Mouse (Mus musculus) thymus, postnatal 0 days (tissue): Measurements from ENCODE around the gene Trim63. TPM values are rescaled to one million over a fixed set of nuclear protein-coding genes. Genes with fewer than 3 reads are reported as not detected.

Experiments
- DNase-seq: peaks from one replicate; pipeline ENCODE4 v3.0.0-alpha.2; 2015; ENCODE audit warnings: low spot score
- polyA plus RNA-seq: library from polyadenylated mRNA; unstranded; fragments of >200 nt; fragmentation: Nextera tagmentation; extraction: Ambion mirVana; gene quantifications from 2 replicates; pipeline ENCODE4 v1.2.1, GENCODE M21; 2015

The Trim63 gene
- polyA plus RNA-seq, 1 experiment from 2014 or later, result 1.3 TPM

DNA sequence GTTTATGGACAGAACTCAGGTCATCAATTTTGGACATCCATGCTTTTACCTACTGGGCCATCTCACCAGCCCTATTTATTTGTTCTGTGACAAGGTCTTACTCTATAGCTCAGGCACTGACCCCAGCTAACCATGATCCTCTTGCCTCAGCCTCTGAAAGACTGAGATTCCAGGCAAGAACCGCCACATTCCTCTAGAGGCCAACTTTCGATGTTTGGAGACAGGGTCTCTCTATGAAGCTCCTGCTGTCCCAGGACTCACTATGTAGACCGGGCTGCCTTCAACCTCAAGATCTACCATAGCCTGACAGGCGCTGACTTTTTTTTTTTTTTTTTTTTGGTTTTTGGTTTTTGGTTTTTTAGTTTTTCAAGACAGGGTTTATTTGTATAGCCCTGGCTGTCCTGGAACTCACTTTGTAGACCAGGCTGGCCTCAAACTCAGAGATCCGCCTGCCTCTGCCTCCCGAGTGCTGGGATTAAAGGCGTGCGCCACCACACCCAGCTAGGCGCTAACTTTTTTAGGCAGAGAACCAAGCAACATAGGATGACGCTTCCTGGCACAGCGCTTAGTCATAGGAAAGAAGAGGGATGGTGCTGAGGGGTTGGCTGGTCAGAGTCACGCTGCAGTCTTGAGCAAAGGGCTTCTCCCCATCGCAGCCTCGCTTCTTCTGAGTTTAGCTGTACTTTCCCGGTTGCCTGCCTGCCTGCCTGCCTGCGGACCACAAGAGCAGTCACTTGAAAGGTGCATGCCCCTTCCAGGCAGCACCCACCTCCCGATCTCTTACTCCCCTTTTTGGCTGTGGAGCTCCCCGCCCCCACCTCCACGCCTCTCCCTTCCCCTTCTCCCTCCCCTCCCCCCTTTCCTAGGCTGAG, 16.1 kb upstream of the Trim63 start:
- no peak for DNase-seq

DNA sequence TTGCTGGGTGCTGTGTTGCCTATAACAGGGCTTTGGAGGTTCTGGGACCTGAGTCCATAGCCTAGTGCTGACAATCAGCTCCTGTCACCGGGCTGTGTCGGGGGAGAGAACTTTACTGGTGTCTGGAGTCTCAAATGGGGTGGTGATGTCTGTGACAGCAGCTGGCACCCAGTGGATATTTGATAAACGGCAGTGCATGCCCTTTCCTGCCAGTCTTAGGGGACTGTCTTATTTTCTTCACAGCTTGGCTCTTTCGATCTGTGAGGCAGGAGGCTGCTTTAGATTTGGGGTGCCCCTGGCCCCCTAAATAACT, 15.5 kb upstream of the Trim63 start:
- DNase-seq, result no peak

DNA sequence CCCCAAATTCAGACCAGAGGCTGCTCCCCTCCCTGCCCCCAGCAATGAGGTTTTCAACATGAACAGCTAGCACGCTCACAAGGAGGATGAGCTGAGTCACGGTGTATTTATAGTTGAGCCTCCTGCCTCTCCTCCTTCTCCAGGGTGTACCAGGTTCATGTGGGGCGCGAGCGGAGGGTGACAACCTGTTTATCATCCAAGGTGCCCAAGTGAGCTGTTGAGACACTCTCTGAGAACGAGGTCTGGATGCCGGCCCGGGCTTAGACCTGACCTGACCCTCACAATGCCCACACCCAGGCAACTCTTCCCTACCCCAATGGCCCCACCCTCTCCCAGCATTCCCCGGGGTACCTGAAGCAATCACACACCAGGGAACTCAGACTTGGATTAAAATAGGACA, 14.6 kb upstream of the Trim63 start:
- no peak for DNase-seq

DNA sequence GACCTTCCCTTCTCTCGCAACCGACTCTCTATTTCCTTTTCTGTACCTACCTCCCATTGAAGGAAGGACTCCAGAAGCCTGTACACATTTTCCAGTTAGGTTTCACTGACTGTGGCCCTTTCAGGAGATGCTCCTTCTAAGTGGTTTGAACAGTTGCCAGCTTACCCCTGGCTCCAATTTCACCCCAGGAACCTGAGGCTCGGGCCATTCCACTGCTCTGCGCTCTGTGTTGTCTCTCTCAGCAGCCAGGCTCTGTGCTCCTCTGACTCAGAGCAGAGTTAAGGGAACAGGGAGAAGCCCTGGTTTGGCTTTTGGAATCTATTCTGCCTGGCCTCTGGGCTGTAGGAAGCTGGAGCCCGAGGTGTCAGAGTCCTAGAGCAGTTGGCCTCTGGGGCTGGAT, 12.8 kb upstream of the Trim63 start:
- no peak for DNase-seq

DNA sequence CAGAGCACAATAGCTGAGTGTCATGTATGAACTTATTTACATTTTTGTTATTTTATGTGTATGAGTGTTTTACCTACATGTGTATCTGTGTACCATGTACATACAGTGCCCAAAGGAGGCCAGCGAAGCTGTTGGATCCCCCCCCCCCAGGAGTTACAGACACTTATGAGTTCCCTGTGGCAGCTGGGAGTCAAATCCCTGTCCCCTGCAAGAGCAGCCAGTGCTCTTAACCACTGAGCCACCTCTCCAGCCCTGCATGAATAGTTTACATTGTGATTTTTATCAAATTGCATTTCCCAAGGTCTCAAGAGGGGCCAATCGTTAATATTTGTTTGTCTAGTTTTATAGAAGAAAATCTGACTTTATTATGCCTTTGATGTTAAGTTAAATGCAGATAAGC, 8.0 kb upstream of the Trim63 start:
- no peak for DNase-seq

DNA sequence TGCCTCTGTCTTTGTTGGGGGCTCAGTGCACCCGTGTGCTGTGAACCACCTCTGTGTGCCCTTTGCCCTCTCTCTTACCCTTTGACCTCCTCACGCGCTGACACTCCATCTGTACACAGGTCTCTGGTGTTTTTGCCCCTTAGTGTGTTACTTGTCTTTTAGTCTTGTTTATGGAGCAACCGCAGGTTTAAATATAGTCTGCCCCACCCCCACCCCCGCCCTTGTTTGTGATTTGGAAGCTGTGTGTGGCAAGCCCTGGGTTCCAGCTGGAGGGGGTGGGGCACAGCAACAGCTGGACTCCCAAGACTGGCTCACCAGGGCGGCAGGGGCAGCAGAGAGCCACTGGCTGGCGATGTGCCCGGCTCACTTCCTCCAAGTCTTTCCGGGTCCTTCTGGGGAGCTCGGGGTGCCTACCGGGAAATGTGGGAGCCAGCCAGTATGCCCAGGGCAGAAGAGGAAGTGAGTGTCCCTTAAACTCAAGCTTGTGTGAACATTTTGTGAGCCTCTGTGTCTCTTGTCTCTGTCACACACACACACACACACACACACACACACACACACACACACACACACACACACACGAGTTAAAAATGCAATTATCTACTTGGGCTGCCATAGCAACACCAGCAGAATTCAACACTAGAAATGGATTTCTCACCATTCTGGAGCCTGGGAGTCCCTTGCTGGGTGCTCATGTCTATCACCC, 7.4 kb upstream of the Trim63 start:
- peak; percentile 59 for DNase-seq

DNA sequence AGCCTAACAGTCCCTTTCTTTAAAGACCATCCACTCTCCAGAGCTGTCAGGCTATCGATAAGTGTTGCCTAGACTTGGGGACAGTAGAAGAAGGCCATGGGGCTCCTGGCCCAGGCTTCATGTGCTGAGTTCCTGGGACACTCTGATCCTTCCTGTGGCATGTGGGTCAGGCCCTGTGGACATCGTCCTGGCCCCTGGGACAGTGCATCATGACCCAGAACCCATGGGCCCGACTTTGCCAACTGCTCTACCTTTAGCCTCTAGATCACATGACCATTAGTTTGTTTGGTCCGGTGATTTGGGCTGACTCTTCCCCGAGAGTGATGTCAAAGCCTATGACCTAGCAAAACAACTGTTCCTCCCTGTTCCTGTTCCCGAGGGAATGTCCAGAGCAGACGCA, 4.8 kb upstream of the Trim63 start:
- no peak for DNase-seq

DNA sequence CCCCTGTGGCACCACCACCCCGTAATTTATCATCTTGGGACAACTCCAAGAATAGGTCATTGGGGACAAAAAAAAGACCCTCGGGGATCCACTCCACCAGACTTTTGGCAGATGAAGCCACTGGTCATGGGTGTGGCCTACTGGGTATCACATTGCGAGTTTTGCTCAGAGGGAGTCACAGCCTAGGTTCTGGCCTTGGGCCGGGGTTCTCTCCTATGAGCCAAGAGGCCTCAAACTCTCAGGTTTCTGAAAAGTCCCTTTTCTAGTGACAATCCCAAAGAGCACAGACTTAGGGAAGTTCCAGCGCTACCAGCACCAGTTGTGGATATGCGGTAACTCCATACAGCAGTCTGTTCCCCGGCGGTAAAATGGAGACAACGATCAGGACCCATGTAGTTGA, 4.3 kb upstream of the Trim63 start:
- DNase-seq, result no peak

DNA sequence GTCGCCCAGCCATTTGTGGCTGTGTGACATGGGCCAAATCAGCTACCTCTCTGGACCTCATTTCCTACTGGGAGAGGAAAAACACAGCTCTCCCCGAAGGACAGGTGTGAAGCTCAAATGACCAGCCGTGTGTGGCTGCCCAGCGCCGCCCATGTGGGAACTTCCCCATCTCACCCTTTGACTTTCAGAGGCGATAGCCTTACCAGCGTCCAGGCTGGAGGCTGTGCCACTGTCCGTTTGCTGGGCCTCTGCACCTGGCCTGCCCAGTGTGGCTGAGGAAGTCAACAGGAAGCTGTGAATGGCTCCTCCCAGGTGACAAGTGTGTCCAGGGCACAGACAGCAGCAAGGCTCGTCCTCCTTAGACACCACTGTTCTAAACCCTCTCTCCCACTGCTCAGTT, 3.1 kb upstream of the Trim63 start:
- no peak for DNase-seq

DNA sequence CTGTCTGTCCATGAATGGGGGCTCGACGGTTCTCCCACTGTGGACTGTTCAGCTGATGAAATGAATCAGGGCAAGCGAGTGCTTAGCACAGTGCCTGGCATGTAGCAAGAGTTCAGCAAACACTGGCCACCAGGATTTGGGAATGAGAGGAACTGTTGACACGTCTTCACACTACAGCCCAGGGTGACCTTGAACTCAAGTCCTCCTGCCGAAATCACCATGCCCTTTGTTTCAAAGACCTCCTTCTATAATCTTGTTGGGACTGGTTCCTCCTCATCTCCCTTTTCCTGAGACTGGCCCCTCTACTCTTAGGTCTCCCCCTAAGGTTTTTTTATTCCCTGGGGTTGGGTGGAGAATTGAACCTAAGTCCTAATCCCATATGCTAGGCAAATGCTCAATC, 2.6 kb upstream of the Trim63 start:
- no peak for DNase-seq

DNA sequence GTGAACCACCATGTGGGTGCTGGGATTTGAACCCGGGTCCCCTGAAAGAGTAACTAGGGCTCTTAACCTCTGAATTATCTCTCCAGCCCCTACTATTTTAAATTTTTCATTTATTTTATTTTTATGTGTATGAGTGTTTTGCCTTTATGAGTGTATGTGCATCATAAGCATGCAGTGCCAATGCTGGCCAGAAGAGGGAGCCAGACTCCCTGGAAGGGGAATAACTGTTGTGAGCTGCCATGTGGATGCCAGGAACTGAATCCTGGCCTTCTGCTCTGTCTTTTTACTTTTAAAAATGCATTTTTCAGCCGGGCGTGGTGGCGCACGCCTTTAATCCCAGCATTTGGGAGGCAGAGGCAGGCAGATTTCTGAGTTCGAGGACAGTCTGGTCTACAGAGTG, 2.0 kb upstream of the Trim63 start:
- no peak for DNase-seq

DNA sequence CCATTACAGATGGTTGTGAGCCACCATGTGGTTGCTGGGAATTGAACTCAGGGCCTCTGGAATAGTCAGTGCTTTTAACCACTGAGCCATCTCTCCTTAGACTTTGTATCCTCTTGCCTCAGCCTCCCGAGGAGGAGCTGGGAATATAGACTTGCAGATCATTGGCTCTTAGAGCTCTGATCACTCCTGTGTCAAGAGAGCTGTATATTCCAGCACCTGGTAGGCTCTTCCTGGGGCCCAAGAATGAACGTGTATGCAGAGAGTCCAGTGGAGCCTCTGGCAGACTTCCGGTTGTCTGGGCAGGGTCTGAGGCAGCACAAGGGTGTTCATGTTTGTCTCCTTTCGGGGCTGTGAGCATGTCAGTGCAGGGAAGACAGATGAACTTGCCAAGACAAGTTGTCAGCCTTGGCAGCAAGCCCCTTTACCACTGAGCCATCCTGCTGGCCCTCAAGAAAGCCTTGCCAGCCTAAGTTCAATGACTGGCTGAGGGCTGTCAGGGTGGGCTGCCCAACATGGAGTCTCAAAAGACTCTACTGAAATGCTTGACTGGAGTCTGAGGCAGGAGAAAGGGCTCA, 752 bp upstream of the Trim63 start:
- no peak for DNase-seq

DNA sequence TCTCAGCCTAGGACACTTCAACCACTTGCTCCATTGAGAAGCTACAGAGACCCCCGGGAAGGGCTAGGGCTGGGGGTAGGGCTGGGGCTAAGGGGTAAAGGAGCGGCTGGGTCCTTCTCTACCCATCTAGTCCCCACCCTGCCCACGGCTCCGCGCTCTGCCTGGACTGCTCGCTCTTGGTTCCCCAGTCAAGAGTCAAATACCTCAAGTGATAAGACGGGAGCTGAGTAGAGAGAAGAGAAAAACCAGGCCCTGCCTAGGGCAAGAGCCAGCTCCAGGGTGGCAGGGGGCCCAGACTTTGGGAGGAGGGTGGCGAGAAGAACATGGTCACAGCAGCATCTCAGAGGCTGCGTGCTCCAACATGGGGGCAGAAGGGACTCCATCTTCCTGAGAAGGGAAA, 550 bp downstream of the Trim63 start:
- DNase-seq, result no peak

DNA sequence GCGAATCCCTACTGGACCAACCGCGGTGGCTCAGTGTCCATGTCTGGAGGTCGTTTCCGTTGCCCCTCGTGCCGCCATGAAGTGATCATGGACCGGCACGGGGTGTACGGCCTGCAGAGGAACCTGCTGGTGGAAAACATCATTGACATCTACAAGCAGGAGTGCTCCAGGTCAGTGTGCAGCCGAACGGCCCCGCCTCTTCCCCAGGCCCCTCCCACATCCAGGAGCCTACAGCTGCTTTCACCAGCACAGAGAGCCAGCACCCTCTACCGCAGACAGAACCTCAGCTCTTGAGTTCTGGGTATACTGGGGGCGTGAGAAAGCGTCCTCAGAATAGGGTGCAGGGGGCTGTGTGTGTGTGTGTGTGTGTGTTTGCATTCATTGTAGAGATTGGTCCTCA, 1.5 kb downstream of the Trim63 start:
- DNase-seq, result peak; percentile 32

DNA sequence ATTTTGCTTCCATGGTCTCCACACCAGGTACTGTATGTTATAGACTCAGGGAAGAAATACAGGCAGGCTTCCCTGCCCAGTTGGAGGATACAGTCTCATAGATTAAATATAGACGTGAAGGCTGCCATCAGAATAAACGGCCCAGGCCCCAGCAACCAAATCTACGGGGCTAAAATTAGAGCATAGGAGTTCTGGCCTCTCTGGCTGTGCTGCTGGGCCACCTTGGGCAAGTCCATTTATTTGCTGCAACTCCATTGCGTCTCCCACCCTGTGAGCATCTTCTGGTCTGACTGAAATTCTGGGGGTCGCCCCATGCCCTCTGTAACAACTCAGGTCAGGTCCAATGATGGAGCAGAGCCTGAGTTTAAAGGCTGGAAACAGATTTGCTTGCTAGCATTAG, 4.2 kb downstream of the Trim63 start:
- DNase-seq, result no peak

DNA sequence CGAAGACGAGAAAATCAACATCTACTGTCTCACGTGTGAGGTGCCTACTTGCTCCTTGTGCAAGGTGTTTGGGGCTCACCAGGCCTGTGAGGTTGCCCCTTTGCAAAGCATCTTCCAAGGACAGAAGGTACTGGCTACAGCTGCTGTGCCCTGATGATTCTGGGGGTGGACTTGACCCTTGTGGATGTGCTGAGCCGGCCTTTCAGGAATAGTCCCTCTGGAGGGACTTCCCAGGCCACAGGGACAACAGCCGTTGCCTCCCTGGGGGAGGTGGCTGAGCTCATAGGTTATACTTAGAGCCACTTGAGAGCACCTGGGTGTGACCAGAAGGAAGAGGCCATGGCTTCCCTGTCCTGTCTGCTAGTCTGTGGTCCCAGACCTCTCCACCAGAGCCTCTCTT, 4.8 kb downstream of the Trim63 start:
- no peak for DNase-seq

DNA sequence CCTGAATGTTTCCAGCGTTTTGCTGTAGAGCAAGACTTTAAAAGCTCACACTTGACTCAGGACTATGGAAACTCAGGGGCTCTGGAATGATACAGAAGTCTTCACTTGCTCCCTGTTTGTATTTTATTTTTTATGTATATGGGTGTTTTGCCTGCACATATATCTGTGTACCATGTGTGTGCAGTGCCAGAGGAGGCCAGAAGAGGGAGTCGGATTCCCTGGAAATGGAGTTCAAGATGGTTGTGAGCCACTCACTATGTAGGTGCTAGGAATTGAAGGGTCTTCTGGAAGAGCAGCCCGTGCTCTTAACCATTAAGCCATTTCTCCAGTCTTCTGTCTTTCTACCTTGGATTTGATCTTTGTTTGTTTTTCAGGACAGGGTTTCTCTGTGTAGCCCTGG, 6.6 kb downstream of the Trim63 start:
- no peak for DNase-seq

DNA sequence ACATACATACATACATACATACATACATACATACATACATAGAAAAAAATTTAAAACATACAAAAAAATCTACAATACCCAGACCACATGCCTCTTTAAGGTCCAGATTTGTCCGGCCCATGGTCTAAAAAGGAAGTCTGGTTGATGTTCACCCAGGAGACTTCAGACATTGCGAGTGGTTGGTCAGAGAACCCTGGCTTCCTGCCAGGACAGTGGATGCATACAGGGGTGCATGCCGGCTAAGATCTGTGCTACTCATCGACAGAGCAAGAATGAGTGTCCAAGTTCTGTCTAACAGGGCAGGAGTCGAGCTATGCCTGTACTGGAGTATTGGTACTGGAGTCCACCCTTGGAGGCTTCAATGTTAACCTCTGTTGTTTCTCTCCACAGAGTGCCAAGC, 9.7 kb downstream of the Trim63 start:
- DNase-seq, result no peak

DNA sequence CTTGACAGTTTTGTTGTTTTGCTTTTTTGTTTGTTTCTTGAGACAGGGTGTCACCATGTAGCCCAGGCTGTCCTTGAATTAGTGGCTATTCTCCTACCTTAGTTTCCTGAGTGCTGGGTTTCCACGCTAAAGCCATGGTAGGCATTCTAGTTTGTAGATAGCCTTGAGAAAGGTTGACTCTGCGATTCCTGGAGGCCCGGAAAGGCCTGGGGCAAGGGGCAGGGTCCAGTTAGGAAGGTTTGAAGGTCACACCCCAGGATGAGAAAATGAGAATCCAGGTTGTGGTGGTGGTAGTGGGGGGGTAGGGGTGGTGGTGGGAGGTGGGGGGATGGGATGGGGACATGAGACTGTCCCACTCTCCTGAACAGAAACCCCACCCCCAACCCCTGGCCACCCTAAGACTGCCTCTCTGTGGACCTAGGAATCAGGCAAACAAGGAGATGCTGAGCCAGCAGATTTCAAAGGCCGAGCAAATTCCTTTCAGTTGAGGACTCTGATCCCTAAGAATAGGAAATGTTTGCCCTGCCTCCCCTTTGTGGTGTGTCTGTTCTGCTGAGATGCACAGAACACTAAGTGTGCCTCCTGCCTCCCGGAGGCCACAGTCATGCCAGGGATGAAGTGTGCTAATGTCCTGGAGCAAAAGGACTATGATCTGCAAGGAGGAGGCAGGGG, 12.1 kb downstream of the Trim63 start:
- no peak for DNase-seq

DNA sequence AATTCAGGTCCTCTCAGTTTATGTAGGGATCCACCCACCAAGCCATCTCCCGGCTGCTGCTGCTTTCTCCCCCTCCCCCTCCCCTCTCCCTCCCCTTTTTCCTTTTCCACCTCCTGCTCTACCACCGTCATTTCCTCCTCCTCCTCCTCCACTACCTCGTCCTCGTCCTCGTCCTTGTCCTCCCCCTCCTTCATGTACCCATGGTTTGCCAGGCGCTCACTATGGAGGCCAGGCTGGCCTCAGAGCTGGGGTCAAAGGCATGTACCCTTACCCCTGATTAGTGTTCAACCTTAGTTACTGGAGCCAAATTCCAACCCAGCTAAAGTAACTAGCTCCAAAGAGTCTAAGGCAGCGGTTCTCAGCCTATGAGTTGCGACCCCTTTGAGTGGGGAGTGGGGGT, 13.2 kb downstream of the Trim63 start:
- DNase-seq, result no peak

DNA sequence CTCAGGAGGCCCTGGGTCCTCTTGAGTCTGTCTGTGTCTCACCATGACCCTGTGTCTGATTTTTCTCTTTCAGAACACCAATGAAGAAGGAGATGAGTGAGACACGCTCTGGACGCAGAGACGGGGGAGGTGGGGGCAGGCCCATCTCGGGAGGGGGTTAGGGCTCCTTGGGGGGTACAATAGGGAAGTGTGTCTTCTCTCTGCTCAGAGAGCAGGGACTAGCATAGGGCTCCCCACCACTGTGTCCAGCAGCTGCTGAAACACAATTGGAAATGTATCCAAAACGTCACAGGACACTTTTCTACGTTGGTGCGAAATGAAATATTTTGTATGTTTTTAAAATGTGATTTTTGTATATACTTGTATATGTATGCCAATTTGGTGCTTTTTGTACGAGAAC, 13.9 kb downstream of the Trim63 start:
- DNase-seq, result no peak

DNA sequence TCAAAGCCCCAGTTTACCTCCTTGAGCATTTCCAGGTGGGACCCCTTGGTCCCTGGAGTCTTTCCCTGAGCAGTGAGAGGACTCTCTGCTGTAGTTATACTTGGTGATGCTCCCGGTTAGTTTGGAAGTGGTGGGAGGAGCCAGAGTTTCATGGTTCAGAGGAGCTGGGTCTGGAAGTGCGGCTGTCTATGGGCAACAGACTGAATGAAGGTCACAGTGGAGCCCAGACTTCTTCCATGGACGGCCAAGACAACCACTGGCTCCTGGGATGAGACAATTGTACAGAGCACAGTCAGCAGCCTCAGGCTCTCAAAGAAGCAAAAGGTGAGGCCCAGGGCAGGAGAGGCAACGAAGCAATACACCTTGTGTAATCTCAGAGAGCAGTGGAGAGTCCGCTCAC, 15.4 kb downstream of the Trim63 start:
- no peak for DNase-seq
